Mouse (Mus musculus): ENCODE results near the gene Rpl28. TPM values are rescaled to one million over a fixed set of nuclear protein-coding genes. Genes with fewer than 3 reads are reported as not detected.

The Rpl28 gene
- total RNA-seq (2023): 2,201 TPM

DNA sequence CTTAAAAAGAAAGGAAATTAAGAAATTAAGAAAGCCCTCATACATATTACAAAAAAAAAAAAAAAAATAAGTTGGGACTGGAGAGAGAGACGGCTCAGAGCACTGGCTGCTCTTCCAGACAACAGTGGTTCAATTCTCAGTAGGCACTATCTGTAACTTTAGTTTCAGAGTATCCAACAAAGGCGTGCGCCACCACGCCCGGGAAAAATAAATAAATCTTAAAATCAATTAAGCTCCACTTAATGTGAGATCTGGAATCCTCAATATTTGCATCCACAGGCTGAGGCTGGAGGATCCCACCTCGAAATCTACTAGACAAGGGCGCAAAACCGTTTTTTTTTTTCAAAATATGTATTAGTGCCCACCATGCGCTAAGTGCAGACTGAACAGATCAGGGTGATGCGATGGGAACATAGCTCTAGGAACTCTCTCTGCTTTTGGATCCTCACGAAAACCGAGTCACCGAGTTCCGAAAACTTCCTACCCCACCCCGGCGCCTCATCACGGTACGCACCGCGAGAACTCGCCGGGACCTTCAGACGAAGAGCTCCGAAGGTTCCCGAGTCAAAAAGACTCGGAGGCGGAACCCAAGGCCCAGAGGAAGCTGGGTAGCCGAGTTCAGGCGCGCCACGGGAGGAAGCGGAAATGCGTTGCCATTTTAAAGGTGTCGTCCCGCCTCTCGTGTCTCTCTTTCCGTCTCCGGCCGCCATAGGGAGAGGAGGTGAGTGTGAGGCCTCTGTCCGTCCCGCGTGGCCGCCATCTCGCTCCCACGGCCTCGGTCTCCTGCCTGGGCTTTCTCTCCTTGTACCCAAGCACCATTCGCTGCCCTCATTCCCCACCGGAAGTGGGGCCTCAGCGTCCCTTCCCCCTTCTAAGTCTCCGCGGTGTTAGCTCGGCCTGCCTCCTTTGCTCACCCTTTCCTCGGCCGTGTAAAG, at the start of gene Rpl28:
Gene Rpl28, plus strand, starts transcription at position 597 of the 935 bp plus-strand sequence.

DNA sequence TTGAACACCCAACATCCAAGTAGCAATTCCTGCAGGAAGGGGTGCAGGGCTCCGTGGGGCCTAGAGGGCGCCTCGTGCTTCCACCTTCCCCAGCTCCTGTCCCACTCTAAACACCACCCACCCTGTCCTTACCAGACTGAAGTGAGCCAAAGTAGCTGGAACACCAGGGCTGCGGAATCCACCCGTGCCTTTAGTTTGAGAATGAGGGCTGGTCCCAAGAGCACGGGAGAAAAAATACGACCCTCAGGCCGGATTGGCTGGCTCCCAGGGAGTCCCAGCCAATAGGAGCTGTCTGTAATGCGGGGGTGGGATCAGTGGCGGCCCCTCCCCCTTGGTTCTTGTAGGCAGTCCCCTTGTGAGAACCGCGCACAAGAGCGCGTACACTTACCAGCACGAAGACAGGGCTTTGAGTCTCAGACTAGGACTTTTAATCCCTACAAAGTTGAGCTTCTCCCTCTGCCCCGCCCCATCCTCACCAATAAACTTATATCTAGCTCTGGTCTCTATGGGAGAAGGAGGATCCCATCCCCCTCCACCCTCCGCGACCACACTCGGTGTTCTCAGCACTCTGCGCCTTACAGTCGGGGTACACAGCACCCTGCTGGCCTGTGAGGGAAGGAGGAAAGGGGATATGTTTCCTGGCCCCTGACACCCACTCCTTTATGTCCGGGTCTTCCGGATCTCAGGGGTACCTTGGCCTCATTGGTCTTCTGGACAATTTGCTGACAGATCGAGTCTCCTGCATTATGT, 39.7 kb upstream of the Rpl28 start, which contains the start of gene Cox6b2:
Gene Cox6b2, minus strand, starts transcription at position 274 of the 750 bp plus-strand sequence.

DNA sequence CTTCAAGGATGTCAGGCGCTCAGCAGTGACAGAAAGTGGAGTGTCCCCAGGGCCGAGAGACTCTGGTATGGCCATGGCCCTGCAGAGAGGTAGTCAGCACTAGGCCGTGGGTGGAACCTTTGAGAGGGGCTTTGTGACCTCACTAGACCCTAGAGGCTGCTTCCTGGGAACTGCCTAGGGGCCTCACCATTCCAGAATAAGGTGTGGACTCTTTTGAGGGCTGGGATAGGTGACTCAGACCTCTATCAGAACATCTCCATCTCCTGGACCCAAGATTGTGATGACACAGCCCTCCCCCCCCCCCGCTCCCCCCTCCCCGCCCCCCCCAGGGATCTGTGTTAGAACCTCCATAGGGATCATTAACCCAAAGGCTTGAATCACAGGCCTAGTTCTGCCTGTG, 21.5 kb upstream of the Rpl28 start, which contains the start of gene Fam71e2:
Gene Fam71e2, minus strand, starts transcription at position 101 of the 400 bp plus-strand sequence.

DNA sequence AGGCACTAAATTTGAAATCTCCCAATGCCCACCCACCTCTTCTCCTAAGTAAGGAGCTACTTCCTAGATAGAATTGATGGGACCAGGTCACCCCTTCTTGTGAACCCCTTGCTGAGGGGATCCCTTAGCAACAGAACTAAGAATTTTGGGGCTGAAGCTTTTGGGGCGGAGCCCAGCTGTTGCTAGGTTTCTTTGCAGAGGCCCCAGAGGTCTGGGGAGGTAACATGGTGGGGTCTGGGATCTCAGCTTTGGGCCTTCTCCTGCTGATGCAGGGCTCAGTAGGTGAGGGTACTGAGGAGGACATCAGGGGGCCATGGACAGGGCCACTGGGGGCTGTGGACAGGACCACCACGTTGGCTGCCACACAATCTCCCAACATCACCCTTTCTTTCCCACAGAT, 9.9 kb upstream of the Rpl28 start, which contains the start of the genes Il11 and Tmem190:
Gene Il11, minus strand, starts transcription at position 101 of the 400 bp plus-strand sequence.
Gene Tmem190, plus strand, starts transcription at position 179 of the 400 bp plus-strand sequence.

DNA sequence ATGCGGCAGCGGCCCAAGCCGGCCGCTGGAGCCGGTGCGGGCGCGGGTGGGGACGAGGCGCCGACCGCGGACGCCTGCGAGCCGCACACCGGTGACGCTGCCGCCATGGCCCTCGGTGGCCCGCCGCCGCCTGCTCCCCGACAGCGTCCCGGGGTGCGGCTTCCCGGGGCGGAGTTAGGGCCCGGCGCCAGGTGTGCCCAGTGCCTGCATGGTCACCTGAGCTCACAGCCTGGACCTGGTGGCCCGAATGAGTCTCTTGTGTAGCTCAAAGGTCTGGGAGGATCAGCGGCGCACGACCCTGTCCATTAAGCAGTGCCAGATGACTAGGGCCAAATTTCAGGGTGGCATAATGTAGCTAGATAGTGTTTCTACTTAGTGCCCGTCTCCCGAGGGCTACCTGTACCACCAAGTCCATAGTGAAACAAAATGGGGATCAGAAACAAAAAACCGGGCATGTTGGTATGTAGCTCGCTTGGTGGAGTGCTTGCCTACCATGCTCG, 3.2 kb upstream of the Rpl28 start, which contains the start of gene Tmem238:
Gene Tmem238, minus strand, starts transcription at position 221 of the 500 bp plus-strand sequence.

DNA sequence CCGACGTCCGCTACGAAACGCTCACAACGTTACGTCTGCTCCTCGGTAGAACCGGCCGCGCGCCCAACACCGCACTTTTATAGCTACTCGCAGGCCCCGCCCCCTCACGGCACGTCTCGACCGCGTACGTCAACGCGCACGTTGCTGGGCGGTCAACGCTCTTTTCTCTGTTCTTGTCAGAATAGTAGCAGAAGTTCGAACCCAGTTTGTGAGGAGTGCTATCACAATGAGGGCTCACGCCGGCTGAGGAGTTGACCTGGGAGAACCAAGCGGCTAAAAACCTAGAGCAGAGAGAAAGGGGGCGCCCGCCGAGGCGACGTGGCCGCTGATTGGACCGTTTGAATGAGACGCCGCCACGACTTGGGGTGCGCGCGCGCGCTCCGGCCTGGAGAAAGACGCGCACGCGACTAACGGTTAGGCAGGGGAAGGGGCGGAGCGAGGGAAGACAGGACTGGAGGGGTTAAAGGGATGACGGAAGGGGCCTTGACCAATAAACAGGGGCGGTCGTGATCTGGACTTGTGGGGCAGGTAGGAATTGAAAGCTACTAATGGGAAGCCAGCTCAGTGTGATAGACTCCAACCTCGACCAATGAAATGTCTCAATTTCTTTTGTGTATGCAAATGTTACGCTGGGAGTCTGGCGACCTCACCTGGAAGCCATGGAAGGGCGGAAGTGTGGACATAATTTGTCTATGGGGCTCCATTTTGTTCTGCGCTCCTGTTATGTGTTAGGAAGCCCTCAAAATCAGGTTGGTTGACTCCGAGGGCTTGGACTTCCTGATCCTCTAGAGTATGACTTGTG, 19.8 kb downstream of the Rpl28 start, which contains the start of gene Ube2s:
Gene Ube2s, minus strand, starts transcription at position 288 of the 802 bp plus-strand sequence.

DNA sequence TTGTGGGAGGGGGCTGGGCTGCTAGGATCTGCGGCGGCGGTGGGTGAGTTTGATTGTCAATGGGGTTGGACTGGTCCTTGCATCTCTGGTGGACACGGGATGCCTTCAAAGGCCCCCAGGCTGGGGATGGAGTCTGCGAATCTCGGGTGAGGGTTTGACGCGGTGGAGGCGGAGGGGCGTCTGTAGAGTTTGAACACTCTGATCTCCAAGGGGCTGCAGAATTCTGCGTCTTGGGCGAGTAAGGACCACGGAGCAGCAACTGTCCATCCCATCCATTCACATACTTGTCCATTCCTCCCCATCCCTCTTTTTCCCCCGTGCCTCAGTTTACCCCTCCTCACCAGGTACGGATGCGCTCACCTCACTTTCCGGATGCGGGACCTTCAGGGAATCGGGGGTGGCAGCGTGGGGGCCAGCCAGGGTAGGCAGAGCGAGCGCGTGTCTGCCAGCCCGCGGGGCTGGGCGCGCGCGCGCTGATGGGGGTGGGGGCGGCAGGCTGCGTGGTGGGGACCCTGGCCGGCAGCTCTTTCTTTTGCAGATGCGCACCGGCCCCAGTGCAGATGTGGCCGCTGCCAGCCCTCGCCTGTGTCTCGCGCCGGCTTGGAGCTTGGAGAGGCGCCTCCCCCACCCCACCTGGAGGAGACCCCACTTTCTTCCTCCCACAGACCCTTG, 51.7 kb downstream of the Rpl28 start, which contains the start of gene Shisa7:
Gene Shisa7, minus strand, starts transcription at position 452 of the 672 bp plus-strand sequence.

Other genes with a start within 250 kb of the Rpl28 start
- not detected for gene Syt5, start 245.3 kb upstream of the Rpl28 start, total RNA-seq (2023)
- 0.33 TPM for gene Ptprh, start 188.8 kb upstream of the Rpl28 start, total RNA-seq (2023)
- gene Tmem86b, start 161.5 kb upstream of the Rpl28 start, total RNA-seq (2023): 59.6 TPM
- 282 TPM for gene Ppp6r1, start 133.9 kb upstream of the Rpl28 start, total RNA-seq (2023)
- gene Hspbp1, start 107.8 kb upstream of the Rpl28 start, total RNA-seq (2023): 76.6 TPM
- not detected for gene Brsk1, start 102.3 kb upstream of the Rpl28 start, total RNA-seq (2023)
- not detected for gene Tmem150b, start 67.6 kb upstream of the Rpl28 start, total RNA-seq (2023)
- gene Kmt5c, start 52.8 kb upstream of the Rpl28 start, total RNA-seq (2023): 70.4 TPM
- 4.6 TPM for gene Cox6b2, start 39.8 kb upstream of the Rpl28 start, total RNA-seq (2023)
- gene Fam71e2, start 21.6 kb upstream of the Rpl28 start, total RNA-seq (2023): not detected
- gene Il11, start 10.0 kb upstream of the Rpl28 start, total RNA-seq (2023): not detected
- gene Tmem190, start 9.9 kb upstream of the Rpl28 start, total RNA-seq (2023): not detected
- gene Tmem238, start 3.2 kb upstream of the Rpl28 start, total RNA-seq (2023): 2.7 TPM
- 163 TPM for gene Ube2s, start 19.7 kb downstream of the Rpl28 start, total RNA-seq (2023)
- 2.3 TPM for gene Shisa7, start 51.8 kb downstream of the Rpl28 start, total RNA-seq (2023)
- 9.7 TPM for gene Isoc2b, start 77.4 kb downstream of the Rpl28 start, total RNA-seq (2023)
- gene Isoc2a, start 84.3 kb downstream of the Rpl28 start, total RNA-seq (2023): 13.4 TPM
- gene Gm36210, start 113.6 kb downstream of the Rpl28 start, total RNA-seq (2023): not detected
- 35.2 TPM for gene Zfp628, start 122.3 kb downstream of the Rpl28 start, total RNA-seq (2023)
- gene Nat14, start 129.2 kb downstream of the Rpl28 start, total RNA-seq (2023): 13.9 TPM
- 0.47 TPM for gene Ssc5d, start 132.9 kb downstream of the Rpl28 start, total RNA-seq (2023)
- gene Sbk2, start 171.5 kb downstream of the Rpl28 start, total RNA-seq (2023): not detected
- gene Sbk3, start 178.3 kb downstream of the Rpl28 start, total RNA-seq (2023): not detected
- gene Zfp579, start 203.3 kb downstream of the Rpl28 start, total RNA-seq (2023): 34.3 TPM
- gene Zfp524, start 221.5 kb downstream of the Rpl28 start, total RNA-seq (2023): 14.7 TPM
- 47.3 TPM for gene Fiz1, start 221.8 kb downstream of the Rpl28 start, total RNA-seq (2023)
- not detected for gene Gm44973, start 222.6 kb downstream of the Rpl28 start, total RNA-seq (2023)
- gene Zfp865, start 227.5 kb downstream of the Rpl28 start, total RNA-seq (2023): 57.5 TPM
- gene Ccdc106, start 227.7 kb downstream of the Rpl28 start, total RNA-seq (2023): 0.44 TPM
- not detected for gene 4632433K11Rik, start 241.2 kb downstream of the Rpl28 start, total RNA-seq (2023)
- gene Zfp784, start 245.6 kb downstream of the Rpl28 start, total RNA-seq (2023): 7.4 TPM

All from CD4-positive naive resting alpha-beta T cell, adult 57 days (primary cell).